Mouse (Mus musculus) kidney, embryonic 14.5 days (tissue): ENCODE measurements around the gene Lst1. TPM values are rescaled to one million over a fixed set of nuclear protein-coding genes. Genes with fewer than 3 reads are reported as not detected.
"Not testable (repeated sequence)": the region's sequence is repeated elsewhere in the genome, so short reads cannot be mapped to it uniquely, and the experiment has no call there.

Experiments
- ATAC-seq: fragments of 200-750 bp; cut with Nextera tagmentation; 2 replicates; pipeline ENCODE4 v1.8.0; 2017; ENCODE audit warnings: moderate number of reproducible peaks, mild to moderate bottlenecking, moderate TSS enrichment, moderate library complexity; ENCODE audit not compliant: low FRiP score, low TSS enrichment
- H3K27ac ChIP-seq: fragments of 300-500 bp; sonication (generic); 2 replicates; pipeline ENCODE4 v1.5.1; 2014; ENCODE audit warnings: low read depth, mild to moderate bottlenecking, low read length, moderate library complexity, mixed read lengths
- H3K27me3 ChIP-seq: fragments of 300-500 bp; sonication (generic); 2 replicates; pipeline ENCODE4 v1.6.1; 2014; ENCODE audit warnings: mild to moderate bottlenecking, low read length; ENCODE audit not compliant: control insufficient read depth, insufficient read depth
- H3K36me3 ChIP-seq: fragments of 300-500 bp; sonication (generic); 2 replicates; pipeline ENCODE4 v1.6.1; 2014; ENCODE audit warnings: low read length, mixed read lengths; ENCODE audit not compliant: control insufficient read depth, insufficient read depth
- H3K4me1 ChIP-seq: fragments of 300-500 bp; sonication (generic); 2 replicates; pipeline ENCODE4 v1.6.1; 2014; ENCODE audit warnings: low read length, mixed read lengths; ENCODE audit not compliant: control insufficient read depth, insufficient read depth
- H3K4me2 ChIP-seq: fragments of 300-500 bp; sonication (generic); replicated peaks from 2 replicates; pipeline ENCODE4 v1.6.1; 2014; ENCODE audit warnings: low read depth, mild to moderate bottlenecking, low read length
- H3K4me3 ChIP-seq: fragments of 300-500 bp; sonication (generic); 2 replicates; pipeline ENCODE4 v1.5.1; 2014; ENCODE audit warnings: mild to moderate bottlenecking, low read length
- H3K9ac ChIP-seq: fragments of 300-500 bp; sonication (generic); 2 replicates; pipeline ENCODE4 v1.6.1; 2014; ENCODE audit warnings: low read depth, mild to moderate bottlenecking, low read length, moderate library complexity
- H3K9me3 ChIP-seq: fragments of 300-500 bp; sonication (generic); 2 replicates; pipeline ENCODE4 v1.6.1; 2016; ENCODE audit warnings: low read length; ENCODE audit not compliant: control insufficient read depth
- WGBS: fragments of 180-500 bp; shearing (Covaris S2); extraction: QIAGEN DNeasy Blood & Tissue Kit; methylation state at CpG from one replicate; pipeline ENCODE4 v1.1.7; 2014; 5-methylcytosine and 5-hydroxymethylcytosine counted together
- polyA plus RNA-seq: library from polyadenylated mRNA; unstranded; fragments of >200 nt; fragmentation: Nextera tagmentation; extraction: Ambion mirVana; gene quantifications from 2 replicates; pipeline ENCODE4 v1.2.1, GENCODE M21; 2014

The Lst1 gene
- 12.2 and 15.9 TPM in 2 replicates for polyA plus RNA-seq

DNA sequence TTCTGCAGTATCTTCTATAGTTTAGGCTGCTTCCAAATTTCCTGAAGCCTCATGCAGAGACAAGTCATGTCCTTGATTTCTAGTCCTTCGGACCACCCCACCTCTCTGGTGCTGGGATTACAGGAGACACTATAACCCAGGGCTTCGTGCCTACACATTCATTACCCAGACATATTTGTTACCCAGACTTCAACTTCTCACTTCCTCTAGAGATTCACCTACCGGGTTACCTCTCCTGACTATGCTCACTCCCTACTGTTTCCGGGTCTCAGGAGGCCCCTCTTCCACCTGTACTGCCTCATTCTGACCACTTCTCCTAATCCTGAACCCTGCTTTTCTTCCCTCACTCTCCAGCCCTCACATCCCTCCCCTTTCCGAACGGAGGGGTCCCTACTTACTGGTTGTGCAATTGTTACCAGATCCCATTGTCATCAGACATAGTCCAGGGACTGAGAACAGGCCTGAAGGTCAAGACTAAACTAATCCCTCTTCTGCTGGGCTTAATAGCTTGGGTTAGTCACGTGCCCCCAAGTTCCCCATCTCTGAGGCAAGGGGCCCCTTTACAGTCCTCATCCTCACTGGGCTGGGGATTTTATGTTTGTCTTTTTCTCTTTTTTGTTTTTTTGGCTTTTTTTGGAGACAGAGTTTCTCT, at the start of gene Lst1:
TSS of gene Lst1 (minus strand) at position 481 of the 652 bp plus-strand sequence.
- peaks cover 9% of the 10 kb centered on the region; the same call in 1 of the 2 replicates for H3K4me1 ChIP-seq
- no peaks in the 10 kb centered on the region for H3K27me3 ChIP-seq
- ATAC-seq = no peak
- H3K4me3 ChIP-seq = no peak within 1 kb of the TSS
- H3K9ac ChIP-seq = no peak within 1 kb of the TSS
- WGBS = 75% methylated on average over 7 of the region's 7 CpGs
- no peak within 1 kb of the TSS for H3K4me2 ChIP-seq
- no peaks in the 10 kb centered on the region for H3K9me3 ChIP-seq
- no peak within 1 kb of the TSS for H3K27ac ChIP-seq
- no peaks in the 10 kb centered on the region for H3K36me3 ChIP-seq

DNA sequence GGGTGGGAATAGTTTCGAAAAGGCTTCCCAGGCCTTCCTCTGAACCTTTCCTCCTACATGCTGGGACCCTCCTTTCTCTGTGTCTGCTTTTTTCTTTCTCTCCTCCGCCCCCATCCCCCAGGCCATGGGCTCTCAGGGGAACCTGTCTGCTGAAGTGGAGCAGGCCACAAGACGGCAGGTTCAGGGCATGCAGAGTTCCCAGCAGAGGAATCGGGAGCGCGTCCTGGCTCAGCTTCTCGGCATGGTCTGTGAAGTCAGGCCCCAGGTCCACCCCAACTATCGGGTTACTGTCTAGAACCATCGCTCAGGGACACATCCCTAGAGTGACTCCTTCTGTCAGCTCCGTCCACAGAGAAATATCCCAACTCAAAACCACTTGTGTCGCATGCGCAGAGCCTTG, 49.3 kb upstream of the Lst1 start:
- no peak overlapping the region for H3K27ac ChIP-seq
- no peaks in the 10 kb centered on the region for H3K27me3 ChIP-seq
- no peaks in the 10 kb centered on the region for H3K9me3 ChIP-seq
- no peak for ATAC-seq
- H3K4me3 ChIP-seq = no peak overlapping the region
- no peaks in the 10 kb centered on the region; the same call in 1 of the 2 replicates for H3K36me3 ChIP-seq
- H3K4me1 ChIP-seq = peaks cover 22% of the 10 kb centered on the region
- H3K9ac ChIP-seq = no peak overlapping the region
- 82% methylated on average over 12 of the region's 12 CpGs for WGBS
- H3K4me2 ChIP-seq = no peak overlapping the region

DNA sequence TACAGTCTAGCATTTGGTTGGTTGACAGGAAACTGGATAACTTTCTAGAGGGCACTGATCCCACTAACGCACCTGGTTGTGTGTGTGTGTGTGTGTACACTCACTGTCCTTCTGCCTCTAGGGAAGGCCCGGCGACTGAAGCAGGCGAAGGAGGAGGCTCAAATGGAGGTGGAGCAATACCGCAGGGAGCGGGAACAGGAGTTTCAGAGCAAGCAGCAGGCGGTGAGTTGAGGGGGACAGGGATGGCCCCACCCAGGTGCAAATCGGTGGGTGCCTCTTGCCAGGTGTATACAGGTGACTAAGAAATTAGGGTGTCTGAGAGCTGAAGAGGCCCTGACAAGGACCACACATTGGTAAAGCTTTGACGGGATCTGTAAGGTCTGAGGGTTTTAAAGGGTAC, 48.8 kb upstream of the Lst1 start:
- Histone ChIP-seq H3K4me1 (peaks cover 27% of the 10 kb centered on the region), H3K27me3 (no peaks in the 10 kb centered on the region), H3K9ac (no peak overlapping the region), H3K27ac (no peak overlapping the region), H3K36me3 (no peaks in the 10 kb centered on the region; the same call in 1 of the 2 replicates), H3K4me3 (no peak overlapping the region), H3K4me2 (no peak overlapping the region), H3K9me3 (no peaks in the 10 kb centered on the region)
- ATAC-seq = no peak
- 75% methylated on average over 9 of the region's 9 CpGs for WGBS

DNA sequence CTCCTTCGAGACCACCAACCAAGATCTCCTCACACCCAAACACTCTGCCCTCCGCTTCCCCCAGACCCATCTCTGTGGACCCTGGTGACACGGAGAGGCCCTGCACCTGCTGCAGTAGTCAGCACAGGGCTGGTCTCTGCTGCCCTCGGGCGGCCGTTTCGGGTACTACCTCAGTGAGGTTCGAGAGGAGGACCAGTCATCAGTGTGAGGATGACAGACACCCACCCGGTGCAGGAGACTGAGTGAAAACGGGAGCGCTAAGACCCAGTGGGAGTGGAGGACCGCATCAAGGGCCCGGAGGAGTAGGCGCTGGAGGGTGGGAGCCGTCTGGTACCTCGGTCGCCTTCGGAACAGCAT, 48.1 kb upstream of the Lst1 start:
- no peaks in the 10 kb centered on the region for H3K9me3 ChIP-seq
- H3K36me3 ChIP-seq = peaks cover under 1% of the 10 kb centered on the region; the same call in 1 of the 2 replicates
- peak overlapping the region; percentile 82 for H3K9ac ChIP-seq
- ATAC-seq = peak; percentile 66
- peak overlapping the region; percentile 79 for H3K4me2 ChIP-seq
- no peaks in the 10 kb centered on the region for H3K27me3 ChIP-seq
- peaks cover 33% of the 10 kb centered on the region for H3K4me1 ChIP-seq
- 2% methylated on average over 18 of the region's 18 CpGs for WGBS
- peak overlapping the region; percentile 97 for H3K27ac ChIP-seq
- peak overlapping the region; percentile 62 for H3K4me3 ChIP-seq

DNA sequence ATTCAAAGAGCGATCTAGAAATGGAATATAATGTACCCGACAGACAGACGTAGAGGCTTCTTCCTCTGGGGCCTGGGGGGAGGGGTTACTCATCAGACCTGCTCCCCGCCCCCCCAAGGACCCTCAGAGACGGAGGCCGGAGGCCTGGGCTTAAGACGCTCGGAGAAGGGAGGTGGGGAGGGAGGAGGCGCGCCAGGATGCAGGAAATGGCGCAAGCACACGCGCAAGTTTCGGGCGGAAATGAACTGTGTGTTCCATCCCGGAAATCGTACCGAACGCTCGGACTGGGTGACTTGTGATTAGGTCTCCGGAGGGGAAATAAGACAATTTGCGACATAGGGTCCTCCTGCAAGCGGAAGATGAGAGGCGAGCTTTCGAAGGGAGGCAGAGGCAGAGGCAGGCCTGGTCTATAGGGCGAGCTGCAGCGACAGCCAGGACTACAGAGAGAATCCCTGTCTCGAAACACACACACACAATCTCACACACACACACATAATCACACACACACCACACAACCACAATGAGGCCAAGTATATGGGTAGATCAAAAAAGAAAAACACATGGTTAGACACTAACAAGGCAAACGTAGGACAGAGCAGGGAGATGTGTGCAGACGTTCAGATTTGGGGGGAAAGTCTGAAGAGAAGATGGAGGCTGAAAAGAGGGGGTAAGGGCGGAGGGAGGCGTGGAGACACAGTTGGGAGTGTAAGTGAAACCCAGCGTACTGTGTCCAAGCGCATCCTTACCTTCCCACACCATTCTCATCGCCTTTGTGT, 47.6 kb upstream of the Lst1 start, which contains the start of gene Nfkbil1:
TSS of gene Nfkbil1 (minus strand) at position 179 of the 776 bp plus-strand sequence.
- peak; percentile 82 for ATAC-seq
- Histone ChIP-seq H3K4me3 (peak within 1 kb of the TSS; percentile 62), H3K9ac (peak within 1 kb of the TSS; percentile 82), H3K27me3 (no peaks in the 10 kb centered on the region), H3K9me3 (no peaks in the 10 kb centered on the region), H3K36me3 (peaks cover 6% of the 10 kb centered on the region), H3K4me1 (peaks cover 32% of the 10 kb centered on the region), H3K27ac (peak within 1 kb of the TSS; percentile 97), H3K4me2 (peak within 1 kb of the TSS; percentile 79)
- under 1% methylated on average over 35 of the region's 35 CpGs for WGBS

DNA sequence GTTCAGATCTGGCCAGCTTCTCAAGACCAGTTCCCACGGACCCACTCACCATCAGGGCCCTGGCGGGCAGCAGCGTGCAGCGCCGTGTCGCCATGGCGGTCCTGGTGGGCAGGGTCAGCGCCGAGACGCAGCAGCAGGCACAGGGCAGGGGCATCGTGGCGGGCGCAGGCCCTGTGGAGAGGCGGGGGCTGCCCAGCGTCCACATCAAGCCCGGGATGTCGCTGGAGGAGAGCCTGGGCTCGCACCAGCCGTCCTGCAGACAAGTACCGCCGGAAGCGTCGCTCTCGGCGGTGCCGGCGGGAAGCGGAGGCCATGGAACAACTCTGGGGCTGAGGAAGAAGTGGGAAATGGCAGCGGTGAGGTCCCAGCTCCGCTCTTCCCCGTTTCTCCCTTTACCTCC, 46.7 kb upstream of the Lst1 start:
- peaks cover 12% of the 10 kb centered on the region for H3K36me3 ChIP-seq
- peaks cover 28% of the 10 kb centered on the region for H3K4me1 ChIP-seq
- peak overlapping the region; percentile 79 for H3K4me2 ChIP-seq
- H3K4me3 ChIP-seq = peak overlapping the region; percentile 62
- H3K9me3 ChIP-seq = no peaks in the 10 kb centered on the region
- no peaks in the 10 kb centered on the region for H3K27me3 ChIP-seq
- H3K9ac ChIP-seq = peak overlapping the region; percentile 82
- H3K27ac ChIP-seq = peak overlapping the region; percentile 97
- 7% methylated on average over 30 of the region's 31 CpGs for WGBS
- ATAC-seq = peak; percentile 10; the same call in 1 of the 2 replicates

DNA sequence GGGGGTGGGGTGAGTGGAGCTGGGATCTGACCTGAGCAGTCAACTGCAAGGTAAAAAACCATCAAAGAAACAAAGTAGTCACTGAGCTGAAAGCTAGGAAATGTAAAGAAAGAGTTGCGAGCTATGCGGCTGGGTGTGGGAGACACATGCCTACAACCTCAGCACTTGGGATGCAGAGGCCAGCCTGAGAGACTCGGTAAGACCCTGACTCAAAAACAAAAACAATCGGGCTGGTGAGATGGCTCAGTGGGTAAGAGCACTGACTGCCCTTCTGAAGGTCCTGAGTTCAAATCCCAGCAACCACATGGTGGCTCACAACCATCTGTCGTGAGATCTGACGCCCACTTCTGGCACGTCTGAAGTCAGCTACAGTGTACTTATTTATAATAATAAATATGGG, 45.9 kb upstream of the Lst1 start:
- H3K9ac ChIP-seq = not testable (repeated sequence)
- H3K4me1 ChIP-seq = peaks cover 28% of the 10 kb centered on the region

DNA sequence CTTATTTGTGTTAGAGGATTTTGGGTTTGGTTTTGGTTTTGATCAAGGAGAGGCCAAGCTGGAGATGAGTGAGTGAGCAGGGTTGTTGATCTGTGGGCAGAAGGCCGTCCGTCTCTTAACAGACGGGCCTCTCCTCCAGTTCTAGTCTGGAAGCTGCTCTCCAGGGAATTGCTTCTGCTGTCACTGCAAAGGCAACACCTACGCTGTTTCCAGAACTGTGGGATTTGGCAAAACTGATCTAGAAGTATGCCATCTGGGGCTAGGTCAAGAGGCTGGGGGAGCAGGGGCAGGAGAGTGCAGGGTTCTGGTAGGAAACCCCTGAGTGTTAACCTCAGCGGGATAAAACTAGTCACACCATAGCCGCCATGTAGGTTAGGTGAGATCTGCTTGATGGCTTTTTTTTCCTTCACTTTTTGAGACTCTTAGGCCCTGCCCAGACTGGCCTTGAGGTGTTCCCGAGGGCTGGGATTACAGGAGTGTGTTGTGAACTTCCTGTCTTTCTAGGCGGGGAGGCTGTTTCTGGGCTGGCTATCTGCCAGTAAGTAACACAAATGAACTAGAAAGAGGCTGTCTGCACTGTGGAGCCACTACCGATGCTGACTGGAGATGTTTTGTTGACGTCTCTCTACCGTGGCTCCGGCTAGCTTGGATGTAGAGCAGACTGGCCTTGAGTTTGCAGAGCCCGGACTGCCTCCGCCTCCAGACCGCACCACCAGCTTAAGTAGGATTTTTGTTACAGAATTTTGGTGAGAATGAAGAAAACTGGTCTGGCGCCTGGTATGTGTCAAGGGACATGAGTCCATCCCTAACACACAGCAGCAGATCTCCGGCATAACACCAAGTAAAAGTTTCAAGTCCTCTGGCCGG, 45.1 kb upstream of the Lst1 start, which contains the start of gene Atp6v1g2:
TSS of gene Atp6v1g2 (plus strand) at position 547 of the 867 bp plus-strand sequence.
- no peak for ATAC-seq
- peak within 1 kb of the TSS; percentile 68 for H3K27ac ChIP-seq
- peaks cover 27% of the 10 kb centered on the region for H3K36me3 ChIP-seq
- H3K9ac ChIP-seq = peak within 1 kb of the TSS; percentile 82; the same call in 1 of the 2 replicates
- H3K4me2 ChIP-seq = peak within 1 kb of the TSS; percentile 79
- peaks cover 28% of the 10 kb centered on the region for H3K4me1 ChIP-seq
- no peaks in the 10 kb centered on the region for H3K27me3 ChIP-seq
- H3K9me3 ChIP-seq = no peaks in the 10 kb centered on the region
- WGBS = 62% methylated on average over 18 of the region's 18 CpGs
- H3K4me3 ChIP-seq = peak within 1 kb of the TSS; percentile 62; the same call in 1 of the 2 replicates

More for the DNA sequence above, 45.9 kb upstream of the Lst1 start:
- ATAC-seq, H3K27me3 ChIP-seq, H3K27ac ChIP-seq, H3K9me3 ChIP-seq: not testable (repeated sequence)
- Histone ChIP-seq H3K36me3 (peaks cover 20% of the 10 kb centered on the region), H3K4me3 (peak overlapping the region; percentile 62; the same call in 1 of the 2 replicates), H3K4me2 (peak overlapping the region; percentile 79)
- WGBS = 85% methylated on average over 7 of the region's 7 CpGs
